Mouse (Mus musculus): ENCODE results near the gene Galnt14. TPM values are rescaled to one million over a fixed set of nuclear protein-coding genes. Genes with fewer than 3 reads are reported as not detected.

Gene Galnt14
- total RNA-seq, 2 experiments from 2014 or later, result 0.12 to 0.17 TPM

DNA sequence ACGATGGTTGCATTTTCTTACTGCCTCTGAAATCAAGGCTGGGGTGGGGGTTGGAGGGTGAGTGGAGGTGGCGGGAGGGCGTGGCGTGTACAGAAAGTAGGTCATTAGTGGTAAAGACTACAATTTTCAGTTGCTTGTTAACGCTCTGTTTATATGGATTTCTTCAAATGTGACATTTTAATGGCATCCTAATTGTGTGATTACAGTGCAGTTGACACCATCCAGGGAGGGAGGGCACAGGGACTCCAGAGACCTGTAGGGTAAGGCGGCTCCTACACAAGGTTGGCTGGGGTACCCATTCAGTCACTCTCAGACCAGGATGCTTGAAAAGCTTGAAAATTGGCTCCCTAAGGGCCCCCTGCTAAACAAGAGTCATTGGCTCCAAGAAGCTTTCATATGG is 122.7 kb downstream of the Galnt14 start:
- intact Hi-C loops (cut with DNase I), result no loop called here
- no peak for DNase-seq

- DNase-seq, result no peak
- intact Hi-C loops (cut with DNase I), result no loop called here
These were observed 136.1 kb downstream of the Galnt14 start for GRCm38 (mm10) chr17:73574186-73574585.

- intact Hi-C loops (cut with DNase I), result loop anchor here (1.0 kb wide), 1 partner anchor 309 kb away; no protein-coding TSS in a partner anchor
- no peak for DNase-seq
These were observed 137.4 kb downstream of the Galnt14 start for GRCm38 (mm10) chr17:73572881-73573280.

DNA sequence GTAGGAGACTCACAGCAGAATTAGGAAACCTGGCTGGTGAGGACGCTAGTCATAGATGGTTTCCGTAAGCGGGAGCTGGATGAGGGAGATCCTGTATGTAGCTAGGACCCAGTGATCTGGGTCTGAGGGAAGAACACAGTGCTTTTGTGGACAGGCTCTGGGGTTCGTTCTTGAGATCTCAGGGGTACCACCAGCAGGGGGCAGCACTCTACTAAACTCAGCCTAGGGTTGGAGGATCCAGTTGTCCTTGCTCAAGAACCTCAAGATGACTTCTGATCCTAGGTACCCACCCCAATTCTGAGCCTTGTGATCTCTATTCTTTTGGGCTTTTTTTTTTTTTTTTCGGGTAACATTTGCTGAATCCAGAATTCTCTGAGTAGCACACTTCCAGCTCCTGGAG is 137.8 kb downstream of the Galnt14 start:
- intact Hi-C loops (cut with DNase I), result loop anchor here (1.0 kb wide), 1 partner anchor 310 kb away; no protein-coding TSS in a partner anchor
- peak; percentile 38 to 51 for DNase-seq

- intact Hi-C loops (cut with DNase I), result loop anchor here (1.0 kb wide), 1 partner anchor 310 kb away; no protein-coding TSS in a partner anchor
- no peak for DNase-seq
These were observed 138.3 kb downstream of the Galnt14 start for GRCm38 (mm10) chr17:73571961-73572360.

- DNase-seq, result no peak
- intact Hi-C loops (cut with DNase I), result no loop called here
These were observed 142.0 kb downstream of the Galnt14 start for GRCm38 (mm10) chr17:73568204-73568603.

DNA sequence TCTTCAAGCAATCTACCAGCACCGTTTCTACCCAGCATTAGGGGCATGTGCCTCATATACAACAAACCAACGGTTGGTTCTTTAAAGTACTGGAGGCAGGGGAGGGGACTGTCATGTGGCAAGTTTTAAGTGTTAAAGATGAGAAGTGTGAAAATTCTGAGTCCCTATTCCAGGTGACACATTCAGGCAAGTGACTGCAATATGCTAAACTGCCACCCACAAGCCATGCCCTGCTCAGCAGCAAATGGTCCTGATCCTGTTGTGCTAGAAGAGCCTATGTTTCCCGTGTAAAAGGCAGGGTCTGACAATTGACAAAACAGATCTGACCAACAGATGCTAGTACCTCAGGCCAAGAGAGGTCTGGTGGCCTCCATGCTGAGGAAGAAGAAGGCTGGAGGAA is 149.1 kb downstream of the Galnt14 start:
- intact Hi-C loops (cut with DNase I), result no loop called here
- DNase-seq, result no peak

DNA sequence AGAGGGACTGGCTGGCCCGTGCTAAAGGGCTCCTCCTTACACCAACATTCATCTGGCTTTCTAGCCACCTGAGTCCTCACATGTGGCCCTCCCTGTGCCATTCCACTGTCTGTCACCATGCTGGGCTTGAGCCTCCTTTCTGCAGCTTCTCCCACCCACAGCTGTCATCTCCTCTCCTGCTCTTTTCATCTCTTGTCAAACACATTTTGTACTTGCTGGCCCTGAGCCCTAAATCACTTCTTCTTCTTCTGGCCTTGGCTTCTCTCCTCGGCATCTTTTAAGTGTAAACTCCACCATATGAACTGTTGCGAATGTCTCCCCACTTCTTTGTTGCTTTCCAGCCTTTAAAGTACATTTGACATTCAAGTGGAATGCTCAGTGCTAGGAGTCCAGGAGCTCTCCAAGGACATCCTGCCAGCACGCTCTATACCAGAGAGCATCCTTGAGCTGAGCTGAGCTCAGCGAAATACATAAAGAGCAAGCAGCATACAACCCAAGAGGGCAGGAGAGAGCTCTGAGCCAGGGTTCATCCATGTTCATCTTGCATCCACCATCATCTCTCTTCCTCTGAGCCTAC is 150.0 kb downstream of the Galnt14 start:
- no peak for DNase-seq
- intact Hi-C loops (cut with DNase I), result no loop called here

DNA sequence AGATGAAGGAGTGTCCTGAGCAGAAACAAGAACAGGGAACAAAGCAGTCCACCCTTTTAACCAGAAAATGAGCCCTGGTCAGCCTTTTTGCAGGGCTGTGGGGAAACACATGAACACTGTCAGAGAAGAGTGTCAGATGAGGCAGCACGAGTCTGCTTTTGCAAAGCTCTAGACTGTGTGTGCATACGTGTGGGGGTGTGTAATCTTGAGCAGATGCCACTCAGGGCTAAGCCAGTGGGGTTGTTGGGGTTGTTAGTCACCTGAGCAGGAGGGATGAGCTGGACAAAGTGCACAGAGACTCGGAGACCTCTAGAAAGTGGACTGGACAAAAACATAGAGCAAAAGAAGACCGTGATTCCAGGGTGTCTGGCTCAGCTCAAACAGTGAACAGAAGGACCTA is 150.8 kb downstream of the Galnt14 start:
- intact Hi-C loops (cut with DNase I), result no loop called here
- DNase-seq, result no peak

GRCm38 (mm10) chr17:73557101-73557500 is 153.2 kb downstream of the Galnt14 start:
- intact Hi-C loops (cut with DNase I), result no loop called here

DNA sequence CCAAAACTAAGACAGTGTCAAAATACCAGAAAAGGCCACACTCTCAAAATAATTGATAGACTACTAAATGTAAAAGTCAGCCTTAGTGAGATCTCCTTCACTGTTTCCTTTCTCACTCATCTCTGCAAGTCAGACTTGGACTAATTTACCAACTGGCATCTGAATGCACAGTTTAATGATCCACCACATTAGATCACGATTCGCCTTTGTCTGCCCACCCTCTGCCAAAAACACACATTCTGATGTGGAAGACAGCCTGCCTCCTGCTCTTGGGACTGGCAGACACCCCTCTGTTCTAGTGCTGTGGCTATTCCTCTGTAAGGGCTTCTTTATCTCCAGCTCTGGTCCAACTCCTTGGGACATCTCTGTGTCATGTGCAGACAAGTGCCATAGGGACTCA is 153.8 kb downstream of the Galnt14 start:
- intact Hi-C loops (cut with DNase I), result no loop called here
- DNase-seq, result no peak

More at GRCm38 (mm10) chr17:73557101-73557500, 153.2 kb downstream of the Galnt14 start:
- DNase-seq, result peak; percentile 3 to 11

DNA sequence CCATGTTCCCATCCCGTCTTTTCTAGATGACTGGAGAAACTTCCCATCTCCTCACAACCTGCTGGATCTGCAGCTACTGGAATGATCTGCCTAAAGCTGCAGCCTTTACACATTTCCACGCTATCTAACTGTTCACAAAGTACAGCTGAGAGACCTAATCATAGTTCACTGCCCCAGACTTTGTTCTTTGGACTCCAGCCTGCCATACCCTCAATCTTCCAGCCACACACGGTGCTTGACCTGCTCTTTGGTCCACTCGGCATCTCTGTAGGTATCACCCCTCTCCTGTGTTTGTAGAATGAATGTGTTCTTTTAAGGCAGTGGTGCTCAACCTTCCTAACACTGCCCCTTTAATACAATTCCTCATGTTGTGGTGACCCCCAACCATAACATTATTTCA is 155.6 kb downstream of the Galnt14 start:
- DNase-seq, result no peak
- intact Hi-C loops (cut with DNase I), result no loop called here

DNA sequence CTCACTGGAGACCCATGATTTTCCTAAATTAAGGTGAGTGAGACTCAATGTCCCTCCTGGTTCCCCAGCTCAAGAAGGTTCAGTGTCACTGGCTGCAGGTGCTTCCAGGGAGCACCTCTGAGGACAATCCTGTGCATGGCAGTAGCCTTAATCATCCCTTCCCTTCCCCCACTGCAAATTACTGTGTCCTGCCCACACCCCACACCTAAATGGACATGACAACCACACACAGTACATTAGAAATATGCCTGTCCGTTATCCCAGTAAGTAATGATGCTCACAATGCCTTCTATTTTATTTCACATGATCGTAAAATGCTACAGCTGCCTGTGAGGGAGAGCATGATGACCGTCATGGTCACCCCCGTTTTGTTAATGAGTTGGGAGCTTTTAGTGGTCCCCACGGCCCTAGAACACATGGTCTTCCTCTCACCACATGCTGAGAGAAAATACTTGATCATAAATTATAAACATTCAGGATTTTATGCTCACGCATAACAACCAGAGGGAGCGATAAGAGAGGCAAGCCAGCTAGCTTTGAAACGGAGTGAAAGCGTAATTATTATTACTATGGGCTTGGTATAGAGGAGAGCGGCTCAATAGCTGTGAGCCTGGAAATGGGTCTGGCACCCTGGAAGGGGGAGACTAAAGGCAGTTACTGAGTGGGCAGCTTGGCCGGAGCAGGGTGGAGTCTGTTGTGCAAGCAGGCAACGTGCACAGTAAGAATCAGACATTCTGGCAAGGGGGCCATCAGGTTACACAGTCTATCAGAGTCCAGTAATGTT is 161.3 kb downstream of the Galnt14 start:
- no peak for DNase-seq
- intact Hi-C loops (cut with DNase I), result no loop called here

- DNase-seq, result no peak
- intact Hi-C loops (cut with DNase I), result no loop called here
These were observed 162.1 kb downstream of the Galnt14 start for GRCm38 (mm10) chr17:73548119-73548518.

DNA sequence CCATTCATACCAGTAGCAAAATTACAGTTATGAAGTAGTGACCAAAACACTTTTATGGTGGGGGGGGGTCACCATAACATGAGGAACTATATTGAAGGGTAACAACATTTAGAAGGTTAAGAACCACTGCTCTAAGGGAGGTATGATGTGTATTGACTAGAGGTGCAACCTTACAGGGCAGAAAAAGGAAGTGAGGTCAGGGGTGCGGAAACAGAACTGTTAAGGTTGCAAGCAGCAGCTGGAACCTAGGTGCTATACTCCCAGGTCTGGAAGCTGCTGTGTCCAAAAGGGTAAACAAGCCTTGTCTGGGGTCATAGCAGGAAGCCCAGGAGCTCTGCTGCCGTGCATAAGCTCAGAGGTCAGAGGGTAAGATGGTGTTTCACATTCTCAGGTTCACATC is 162.8 kb downstream of the Galnt14 start:
- intact Hi-C loops (cut with DNase I), result no loop called here
- no peak for DNase-seq

DNA sequence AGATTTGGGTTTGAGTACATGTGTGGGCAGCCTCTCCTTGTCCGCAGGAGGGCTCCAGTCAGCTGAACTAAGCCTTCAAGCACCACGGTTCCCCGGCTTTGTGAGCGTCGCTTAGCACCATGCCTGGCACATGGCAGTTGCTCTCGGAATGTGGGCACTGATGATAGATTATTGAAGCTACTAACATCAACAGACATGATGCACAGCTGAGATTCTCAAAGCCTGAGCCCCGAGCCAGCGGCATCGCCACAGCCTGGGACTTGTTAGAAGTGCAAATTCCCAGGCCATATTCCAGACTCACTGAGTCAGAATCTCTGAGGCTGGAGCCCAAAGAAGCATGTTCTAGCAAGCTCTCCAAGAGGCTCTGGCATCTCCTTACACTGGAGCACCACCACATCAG is 168.3 kb downstream of the Galnt14 start:
- intact Hi-C loops (cut with DNase I), result no loop called here
- no peak for DNase-seq

DNA sequence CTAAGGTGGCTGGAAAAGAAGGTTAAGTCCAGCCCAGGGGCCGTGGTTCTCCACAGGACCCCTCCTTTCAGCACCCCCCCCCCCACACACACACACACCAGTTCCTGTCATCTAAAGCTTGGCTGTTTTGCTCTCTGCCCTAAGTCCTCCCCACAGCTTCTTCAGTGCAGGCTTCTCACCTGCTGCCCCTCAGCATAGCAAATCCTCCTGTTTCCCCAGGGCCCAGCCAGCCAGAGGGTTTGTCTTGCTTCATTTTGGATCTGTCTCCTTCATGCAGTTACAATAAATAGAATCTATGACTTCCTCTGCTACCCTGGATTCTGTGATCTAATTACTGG is 169.1 kb downstream of the Galnt14 start:
- intact Hi-C loops (cut with DNase I), result no loop called here
- no peak for DNase-seq

DNA sequence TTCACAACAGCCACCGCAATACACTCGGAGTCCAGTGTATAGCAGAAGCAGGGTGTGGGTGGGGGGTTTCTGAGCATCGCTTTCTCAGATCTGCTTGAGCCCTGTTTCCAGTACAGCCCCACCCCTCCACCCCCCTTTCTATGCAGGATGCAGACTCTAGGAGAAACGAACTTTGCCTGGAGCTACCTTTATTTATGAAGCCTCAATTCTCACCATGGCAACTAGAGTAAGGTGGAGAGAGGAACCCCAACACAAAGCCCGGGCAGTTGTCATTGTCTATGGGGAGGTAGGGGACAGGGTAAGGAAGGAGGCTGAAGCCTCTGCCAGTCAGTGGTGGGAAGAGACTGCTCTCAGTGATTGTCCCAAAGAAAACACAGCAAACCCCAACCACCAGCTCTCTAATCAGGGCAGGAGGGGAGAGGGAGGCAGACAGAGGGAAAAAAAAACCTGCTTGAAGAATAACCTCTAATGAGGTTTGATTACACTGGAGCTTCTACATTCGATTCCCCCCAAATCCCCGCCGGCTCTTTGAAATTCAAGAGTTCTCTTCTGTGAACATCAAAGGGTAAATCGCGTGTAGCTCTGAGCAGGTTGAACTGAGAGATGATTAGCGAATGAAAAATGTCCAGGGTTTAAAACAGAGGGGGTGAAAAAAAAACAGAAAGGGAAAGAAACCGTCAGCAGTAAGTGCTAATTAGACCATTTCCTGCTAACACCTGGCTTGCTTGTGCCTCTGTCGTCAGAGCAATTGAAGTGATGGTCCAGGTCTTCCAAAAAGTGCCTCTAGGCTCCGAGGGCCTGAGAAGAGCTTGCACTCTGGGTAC is 169.6 kb downstream of the Galnt14 start:
- intact Hi-C loops (cut with DNase I), result no loop called here
- no peak for DNase-seq

DNA sequence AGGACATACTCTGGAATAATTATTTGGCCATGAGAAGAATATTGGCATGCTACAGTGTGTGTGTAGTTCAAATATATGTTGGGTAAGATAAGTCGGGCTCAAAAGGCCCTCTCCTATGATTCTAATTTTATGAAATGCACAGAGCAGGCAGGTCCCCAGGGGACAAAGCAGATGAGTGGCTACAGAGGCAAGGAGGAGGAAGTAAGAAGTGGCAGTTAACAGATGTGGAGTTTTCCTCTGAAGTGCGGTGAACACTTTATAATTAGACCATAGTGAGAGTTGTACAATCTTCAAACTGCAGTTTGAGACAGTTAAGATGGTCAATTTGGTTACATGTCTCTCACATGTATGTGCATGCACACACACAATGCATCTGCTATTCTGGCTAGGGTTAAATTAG is 178.4 kb downstream of the Galnt14 start:
- no peak for DNase-seq
- intact Hi-C loops (cut with DNase I), result no loop called here

GRCm38 (mm10) chr17:73522169-73522568 is 188.1 kb downstream of the Galnt14 start:
- intact Hi-C loops (cut with DNase I), result no loop called here
- DNase-seq, result no peak

GRCm38 (mm10) chr17:73519350-73519749 is 190.9 kb downstream of the Galnt14 start:
- intact Hi-C loops (cut with DNase I), result no loop called here
- no peak for DNase-seq

- DNase-seq, result no peak
- intact Hi-C loops (cut with DNase I), result no loop called here
These were observed 191.9 kb downstream of the Galnt14 start for GRCm38 (mm10) chr17:73518359-73518758.
